Mouse (Mus musculus): ENCODE results near the gene Cdh24.

Cdh24 gene

DNA sequence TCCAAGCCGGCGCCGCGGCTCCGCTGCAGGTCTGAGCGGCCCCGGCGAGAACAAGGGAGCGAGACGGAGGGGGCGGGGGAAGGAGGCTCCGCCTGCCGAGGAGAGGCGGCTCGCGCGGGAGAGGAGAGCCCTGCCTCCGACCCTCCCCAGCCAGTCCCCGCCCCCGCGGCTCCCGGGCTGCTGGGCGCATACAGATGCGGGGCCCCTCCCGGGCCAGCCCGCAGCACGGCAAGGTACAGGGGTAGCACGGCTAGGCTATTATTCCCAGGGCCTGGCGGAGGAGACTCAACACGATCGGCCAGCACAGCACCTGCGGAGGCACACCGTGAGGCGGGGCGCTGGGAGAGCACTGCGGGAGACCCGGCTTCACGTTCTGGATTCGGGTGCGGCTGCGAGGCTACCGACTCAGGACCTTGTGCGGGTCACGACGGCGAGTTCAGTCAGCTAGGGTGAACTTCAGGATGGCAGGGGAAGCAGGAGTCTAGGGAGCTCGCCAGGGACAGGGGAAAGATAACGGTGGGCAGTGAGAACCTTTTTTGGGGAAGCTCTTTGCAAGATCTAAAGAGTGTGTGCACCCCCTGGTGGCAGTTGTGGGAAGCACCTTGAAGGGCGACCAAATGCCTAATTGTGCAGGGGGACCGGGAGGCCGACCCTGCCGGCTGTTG lies at the start of gene Cdh24:
Gene Cdh24 (minus strand): TSS at position 60 of the 665 bp plus-strand sequence.
- peak; percentile 86 for DNase-seq

DNA sequence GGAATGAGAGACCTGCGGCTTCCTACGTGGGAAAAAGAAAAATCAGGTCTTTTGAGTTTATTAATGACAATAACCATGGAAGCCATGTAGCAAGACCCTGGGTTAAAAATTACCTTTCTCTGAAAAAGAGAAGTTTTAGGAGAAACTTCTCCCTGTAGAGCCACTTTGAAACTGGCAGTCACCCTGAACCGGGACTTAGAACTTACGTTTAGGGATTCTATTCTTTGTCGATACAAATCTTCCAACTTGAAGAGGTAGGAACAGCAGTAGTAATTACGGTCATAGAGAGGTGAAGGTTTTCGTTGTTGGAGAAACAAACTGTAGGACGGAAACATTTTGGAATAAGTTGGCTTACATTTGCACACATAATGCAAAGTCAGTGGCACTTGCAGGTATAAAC lies 46.1 kb upstream of the Cdh24 start:
- DNase-seq, result no peak

DNA sequence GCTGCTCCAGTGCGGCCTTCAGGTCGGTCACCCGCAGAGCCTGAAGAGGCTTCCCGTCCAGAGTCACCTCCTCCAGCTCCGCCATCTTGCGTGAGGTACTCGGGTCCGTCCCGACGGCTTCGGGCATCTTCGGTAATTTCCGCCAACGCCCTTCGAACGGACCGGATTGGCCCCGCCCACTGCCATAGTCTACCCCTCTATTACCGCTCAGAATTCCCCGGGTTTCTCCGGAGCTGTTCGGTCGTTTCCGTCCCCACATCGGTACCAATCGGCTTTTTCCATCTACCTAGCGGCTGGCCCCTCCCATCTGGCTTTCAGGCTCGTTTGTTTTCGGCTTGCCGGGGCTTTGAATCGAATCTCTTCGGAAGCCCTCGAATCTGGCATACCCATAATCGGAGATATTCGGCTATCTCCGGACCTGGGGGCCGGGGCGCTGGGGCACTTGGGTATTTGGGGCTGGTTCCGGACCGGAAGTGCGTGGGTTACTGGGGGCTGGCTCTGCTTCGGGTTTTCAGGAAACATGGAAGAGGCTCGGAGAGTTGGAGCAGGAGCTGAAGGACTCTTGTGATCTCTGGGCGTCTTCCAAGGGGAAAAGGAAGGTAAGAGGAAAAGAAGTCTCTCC lies 45.5 kb upstream of the Cdh24 start, which contains the start of gene Acin1:
Gene Acin1 (minus strand): TSS at position 410 of the 622 bp plus-strand sequence.
- DNase-seq, result peak; percentile 100

DNA sequence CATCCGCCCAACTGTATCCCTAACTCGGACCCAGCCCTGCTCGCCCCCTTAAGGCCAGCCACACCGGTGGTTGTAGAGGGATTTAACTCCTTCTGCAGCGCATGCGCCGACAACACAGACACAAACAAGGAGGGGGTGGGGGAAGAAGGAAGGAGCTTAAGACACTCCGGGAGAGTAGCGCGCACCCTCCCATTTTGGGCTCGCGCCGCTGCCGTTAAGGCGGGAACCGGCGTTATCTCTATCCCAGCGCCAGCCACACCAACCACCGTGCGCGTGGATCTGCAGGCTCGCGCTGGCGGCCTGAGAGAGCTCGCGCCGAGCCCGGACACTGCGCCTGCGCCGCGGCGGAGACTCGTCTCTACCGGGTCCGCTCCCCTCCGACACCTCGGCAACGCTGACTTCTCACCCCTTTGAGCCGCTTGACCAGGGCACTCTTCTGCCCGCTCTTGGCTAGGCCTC lies 44.9 kb upstream of the Cdh24 start, which contains the start of gene 1700123O20Rik:
Gene 1700123O20Rik (plus strand): TSS at position 154 of the 459 bp plus-strand sequence.
- DNase-seq, result peak; percentile 83

DNA sequence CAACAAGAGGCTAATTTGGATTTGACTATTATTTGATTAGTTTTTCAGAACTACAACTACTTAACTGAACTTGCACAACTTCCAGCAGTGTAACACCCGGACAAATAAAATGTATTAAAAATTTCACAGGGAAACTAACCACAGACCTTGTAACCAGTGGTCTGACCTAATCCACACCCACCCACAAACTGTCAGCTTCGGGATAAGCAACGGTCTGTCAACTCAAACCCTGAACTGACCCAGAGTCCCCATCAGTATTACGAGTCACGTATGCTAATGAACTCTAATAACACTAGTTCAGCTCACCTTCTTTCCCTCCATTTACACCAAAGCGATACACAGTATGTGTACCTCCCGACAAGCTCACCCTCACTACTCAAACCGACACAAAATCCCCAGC lies 44.3 kb upstream of the Cdh24 start:
- DNase-seq, result no peak

DNA sequence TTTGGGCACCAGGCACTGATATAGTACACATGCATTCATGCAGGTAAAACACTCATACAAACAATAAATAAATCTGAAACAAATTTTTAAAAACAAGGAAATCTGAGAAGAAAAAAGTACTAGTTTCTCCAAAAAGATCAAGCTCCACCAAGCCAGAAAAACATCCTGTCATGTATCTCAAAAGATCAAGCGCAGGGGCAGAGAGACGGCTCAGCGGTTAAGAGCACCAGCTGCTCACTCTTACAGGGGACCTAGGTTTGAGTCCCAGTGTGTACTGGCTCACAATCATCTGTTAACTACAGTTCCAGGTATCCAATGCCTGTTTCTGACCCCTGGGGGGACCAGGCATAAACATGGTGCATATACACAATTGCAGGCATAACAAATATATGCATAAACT lies 41.2 kb upstream of the Cdh24 start:
- DNase-seq, result no peak

DNA sequence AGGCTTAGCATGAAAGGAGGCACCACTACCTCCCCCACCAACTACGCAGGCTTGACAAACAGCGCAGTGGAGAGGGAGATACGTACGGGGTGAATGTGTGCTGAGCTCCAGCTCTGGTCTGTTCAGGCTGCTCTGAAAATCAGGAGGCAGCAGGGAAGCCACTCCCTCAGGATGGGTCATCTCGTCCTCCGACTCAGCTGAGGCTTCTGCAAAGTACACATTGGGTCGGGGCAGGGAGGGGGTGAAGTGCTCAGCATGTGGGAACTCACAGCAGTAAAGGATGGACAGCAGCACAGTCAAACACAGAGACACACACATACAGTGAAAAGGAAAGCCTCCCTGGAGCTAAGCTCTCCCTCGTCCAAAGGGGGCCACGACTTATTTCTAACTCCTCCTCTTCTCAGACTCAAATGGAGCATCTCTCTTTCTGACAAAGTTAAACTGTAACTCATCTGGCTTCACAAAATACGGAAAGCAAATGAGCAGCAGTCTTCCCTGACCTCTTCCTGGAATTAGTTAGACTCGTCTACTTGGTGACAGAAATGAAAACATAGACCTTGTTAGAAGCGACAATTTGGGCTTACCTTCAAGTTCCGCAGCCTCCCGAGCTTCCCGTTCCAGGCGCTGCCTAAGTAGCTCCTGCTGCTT lies 37.6 kb upstream of the Cdh24 start:
- no peak for DNase-seq

DNA sequence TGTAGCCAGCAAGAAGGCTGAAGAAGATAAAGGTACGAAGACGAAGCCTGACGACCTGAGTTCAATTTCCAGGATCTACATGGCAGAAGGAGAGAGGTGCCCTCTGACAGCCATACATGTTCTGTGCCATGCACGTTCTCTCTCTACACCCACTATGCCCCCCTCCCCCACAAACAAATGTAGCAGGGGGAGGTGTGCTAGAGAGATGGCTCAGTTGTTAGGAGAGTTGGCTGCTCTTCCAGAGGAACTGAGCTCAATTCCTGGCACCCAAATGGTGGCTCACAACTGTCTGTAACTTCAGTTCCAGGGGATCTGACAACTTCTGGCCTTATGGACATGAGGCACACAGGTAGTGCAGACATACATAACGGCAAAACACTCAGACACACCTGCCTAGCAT lies 35.1 kb upstream of the Cdh24 start:
- peak; percentile 52 for DNase-seq

DNA sequence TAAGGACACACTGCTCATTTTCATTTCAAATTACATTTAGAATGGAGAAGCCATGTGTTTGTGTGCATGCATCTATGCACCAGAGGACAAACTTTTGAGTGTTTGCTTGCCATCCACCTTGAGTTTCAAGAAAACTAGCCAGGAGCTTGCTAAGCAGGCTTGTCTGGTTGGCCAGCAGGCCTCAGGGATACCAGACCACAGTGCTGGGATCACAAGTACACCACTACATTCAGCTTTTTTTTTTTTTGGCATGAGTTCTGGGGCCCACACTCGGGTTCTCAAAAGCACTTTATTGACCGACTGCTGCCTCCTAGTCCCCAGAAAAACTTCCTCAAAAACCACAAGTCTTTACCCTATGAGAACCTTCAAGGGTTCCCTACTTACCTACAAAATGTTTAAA lies 33.2 kb upstream of the Cdh24 start:
- no peak for DNase-seq

DNA sequence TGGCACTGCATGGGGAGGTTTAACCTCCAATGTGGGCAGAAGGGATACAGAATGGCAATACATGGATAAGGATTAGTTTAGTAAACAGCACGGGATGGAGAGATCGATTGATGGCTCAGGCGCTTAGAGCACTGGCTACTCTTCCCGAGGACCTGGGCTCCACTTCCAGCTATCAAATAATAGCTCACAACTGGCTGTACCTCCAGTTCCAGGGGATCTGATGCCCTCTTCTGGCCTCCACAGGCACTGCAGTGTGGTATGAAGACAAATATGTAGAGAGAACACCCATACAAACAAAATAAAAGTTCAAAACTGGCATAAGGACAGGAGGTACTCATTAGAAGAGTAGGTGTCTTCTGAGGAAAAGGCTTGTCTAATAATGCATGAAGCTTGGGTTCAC lies 28.2 kb upstream of the Cdh24 start:
- DNase-seq, result no peak

DNA sequence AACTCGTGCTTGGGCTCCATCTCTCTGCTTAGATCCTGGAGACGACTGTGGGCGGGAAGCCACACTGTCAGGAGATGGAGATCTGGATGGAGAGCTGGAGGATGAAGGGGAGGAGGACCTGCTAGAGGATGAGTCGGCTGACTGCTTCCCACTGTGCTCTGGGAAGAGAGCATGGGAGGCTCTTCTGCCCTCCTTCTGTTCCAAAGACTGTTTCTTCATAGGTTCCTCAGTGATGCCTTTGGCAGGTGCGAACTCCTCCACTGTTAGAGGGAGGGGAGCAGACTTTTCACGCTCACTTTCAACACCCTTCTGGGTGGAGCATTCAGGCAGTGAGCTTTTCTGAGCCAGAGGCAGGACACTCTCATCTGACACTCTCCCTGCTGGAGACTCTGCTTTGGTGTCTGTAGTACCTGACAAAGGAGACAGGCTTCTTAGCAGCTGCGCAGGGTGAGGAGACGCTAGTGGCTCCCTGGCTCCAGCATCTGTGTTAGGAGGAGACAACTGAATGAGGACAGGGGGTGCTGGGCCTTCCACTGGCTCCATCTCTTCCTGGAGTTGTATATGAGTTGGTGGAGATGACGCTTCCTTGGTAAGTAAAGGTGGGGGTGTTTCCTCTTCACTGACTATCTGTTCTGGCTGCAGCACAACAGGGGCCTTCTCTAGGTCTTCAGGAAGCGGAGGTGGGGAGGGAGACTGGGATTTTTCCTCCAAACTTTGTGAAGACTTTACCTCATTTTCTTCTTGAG lies 23.5 kb upstream of the Cdh24 start:
- peak; percentile 56 for DNase-seq

DNA sequence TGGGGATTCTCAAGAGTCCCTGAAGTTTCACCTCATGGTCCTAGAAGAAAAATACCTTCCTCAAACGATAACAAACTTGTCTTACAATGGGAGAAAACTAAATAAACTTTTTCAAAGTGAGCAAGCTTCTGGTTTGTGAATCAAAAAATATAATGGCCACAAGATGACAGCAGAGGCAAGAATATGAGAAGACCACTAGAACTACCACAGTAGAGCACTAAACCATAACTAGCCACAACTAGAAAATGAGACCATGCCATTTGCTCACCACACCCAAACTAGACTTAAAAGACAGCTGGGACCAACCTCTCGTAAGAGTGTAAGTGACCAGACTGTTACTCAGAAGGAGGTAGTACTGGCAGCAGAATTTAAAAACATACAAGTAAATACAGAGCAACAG lies 18.8 kb upstream of the Cdh24 start:
- DNase-seq, result no peak

DNA sequence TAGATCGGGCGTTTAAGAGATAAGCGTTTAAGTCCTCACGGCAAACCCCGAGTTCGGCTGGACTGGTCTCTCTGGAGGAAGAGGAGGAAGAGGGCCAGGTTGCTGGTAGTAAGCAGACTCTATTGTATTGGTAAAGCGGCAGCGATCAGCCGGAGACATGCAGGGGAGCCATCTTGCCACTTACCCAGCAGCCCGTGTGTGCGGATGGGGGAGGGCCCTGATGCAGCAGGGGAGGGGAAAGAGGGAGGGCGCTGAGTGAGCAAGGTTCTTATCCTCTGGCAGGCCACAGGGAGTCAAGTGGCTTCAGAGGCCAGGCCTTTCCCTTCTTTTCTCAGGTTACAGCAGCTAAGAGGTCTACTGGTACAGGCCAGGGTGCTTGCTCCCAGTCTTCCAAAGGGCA lies 12.3 kb upstream of the Cdh24 start:
- peak; percentile 90 for DNase-seq

DNA sequence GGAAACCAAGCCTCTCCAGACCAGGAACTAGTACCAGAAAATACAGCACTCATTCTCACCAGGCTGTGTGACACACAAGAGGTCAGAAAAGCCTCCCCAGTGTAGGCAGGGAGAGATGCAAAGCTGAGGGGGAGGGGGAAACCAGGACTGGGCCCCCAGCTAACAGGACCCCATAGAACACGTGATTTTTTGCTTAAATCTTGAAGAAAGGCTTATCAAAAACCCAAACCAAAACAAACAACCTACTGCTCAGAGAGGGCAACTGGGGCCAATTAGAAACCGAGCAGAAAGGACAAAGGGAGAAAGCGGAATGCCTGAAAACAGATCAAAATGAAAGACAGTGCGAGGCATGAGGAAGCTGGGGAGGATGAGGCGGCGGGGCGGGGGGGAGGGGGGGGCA lies 11.6 kb upstream of the Cdh24 start:
- no peak for DNase-seq

DNA sequence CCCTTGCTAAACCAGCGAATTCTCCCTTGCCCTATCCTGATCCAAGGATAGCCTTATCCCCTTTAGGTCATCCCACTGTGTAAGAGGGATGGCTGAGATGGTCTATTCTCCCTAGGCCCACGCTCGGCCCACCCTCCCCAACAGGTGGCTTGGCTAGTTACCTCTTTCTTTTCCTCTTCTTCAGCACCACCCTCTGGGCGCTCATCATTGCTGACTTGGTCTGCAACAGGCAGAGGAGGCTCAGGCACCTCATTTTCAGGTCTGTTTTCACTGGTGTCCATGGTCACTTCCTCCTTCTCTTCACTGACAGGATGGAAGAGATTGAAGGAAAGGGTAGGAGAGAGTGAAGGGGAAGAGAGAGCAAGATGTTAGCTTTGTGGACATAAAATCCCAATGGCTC lies 10.4 kb upstream of the Cdh24 start:
- no peak for DNase-seq

DNA sequence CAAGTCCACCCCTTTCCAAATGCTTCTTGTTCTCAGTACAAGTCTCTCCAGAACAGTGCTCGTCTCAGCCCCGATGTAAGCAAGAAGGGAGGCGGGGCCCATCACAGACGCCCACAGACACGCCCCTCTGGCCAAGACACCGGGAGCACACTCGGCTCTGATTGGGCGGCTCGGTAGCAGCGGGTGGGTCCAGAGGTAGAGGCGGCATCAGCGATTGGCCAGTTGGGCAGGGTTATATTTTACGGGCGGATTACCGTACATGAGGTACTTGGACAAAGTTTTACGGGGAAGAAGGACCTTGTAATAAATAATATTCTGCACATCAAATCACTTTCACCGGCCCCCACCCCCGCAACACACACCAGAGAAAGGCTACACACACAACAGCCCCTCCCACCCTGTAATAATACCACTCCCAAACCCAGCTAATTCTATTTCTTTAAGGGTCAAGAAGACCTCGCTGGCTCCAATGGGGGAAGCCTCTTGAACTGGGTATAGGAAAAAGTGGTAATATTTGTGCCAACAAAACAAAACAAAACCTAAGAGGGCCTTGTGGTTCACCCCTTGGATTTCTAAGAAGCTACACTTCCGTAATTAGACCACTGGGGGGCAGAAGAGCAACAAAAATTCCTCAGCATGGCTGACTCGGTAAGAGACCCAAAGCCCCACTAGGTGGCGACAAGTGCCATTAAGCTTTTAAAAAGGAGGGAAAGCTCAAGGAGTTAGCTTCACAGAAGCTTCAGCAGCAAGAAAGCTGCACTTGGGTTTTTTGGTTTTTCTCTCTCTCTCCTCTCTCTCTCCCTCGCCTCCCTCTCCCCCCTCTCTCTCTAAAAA lies 9.7 kb upstream of the Cdh24 start:
- peak; percentile 77 for DNase-seq

DNA sequence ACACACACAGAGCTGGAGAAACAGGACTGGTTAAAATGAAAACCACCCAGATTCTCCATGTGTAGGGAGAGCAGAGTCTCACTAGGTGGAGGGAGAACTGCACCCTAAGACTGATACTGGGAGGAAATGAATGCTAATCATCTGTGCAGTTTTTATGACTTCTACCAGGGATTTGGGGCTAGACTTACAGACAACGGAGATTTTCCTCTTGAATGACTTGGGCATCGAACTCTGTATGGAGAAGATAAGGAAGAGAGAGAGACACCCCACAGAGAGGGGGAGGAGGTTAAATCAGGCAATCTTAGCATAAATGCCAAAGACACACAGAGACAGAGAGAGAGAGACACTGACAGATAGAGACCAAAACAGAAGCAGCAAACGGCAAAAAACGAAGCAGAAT lies 6.7 kb upstream of the Cdh24 start:
- no peak for DNase-seq

DNA sequence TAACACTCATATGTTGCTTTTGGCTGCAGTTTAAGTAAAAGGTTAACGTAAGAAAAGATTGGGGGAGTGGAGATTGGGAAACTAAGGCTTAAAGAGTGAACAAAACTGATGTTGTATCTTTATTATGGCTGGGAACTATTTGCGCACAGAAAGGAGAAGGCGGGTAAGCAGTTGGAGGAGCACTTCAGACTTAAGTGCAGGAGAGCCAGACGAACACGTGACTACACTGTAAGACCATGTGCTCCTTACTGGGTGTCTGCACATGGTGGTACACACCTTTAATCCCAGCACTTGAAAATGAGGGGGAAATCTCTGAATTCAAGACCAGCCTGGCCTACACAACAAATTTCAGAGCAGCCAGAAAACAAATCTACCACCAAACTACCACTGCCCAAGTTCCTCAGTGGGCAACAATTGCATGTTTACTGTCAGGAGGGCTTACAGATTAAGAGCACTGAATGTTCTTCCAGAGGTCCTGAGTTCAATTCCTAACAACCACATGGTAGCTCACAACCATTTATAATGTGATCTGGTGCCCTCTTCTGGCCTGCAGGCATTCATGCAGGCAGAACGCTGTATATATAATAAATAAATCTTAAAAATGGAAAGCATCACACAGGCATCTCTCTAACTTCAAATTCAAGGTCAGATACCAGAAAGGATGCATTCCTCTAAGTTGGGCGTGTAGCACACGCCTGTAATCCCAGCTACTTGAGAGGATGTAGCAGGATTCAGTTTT lies 5.9 kb upstream of the Cdh24 start:
- DNase-seq, result no peak

DNA sequence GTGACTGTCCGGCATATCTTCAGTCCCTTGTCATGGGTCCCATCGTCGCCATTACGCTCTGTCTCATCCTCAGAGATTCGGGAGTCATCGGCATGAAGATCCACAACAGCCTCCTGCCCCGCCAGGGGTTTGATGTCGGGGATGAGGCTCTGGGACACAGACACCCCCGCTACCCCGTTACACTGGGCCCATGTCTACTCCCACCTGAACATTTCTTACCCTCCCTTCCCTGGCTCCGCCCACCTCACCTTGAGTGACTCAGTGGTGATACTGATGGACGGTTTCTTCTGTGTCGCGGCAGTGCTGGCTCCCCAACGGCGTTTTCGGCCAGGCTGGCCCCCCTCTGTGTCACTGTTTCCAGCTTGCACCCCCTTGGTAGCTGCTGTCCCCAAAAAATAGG lies 5.3 kb upstream of the Cdh24 start:
- DNase-seq, result no peak

DNA sequence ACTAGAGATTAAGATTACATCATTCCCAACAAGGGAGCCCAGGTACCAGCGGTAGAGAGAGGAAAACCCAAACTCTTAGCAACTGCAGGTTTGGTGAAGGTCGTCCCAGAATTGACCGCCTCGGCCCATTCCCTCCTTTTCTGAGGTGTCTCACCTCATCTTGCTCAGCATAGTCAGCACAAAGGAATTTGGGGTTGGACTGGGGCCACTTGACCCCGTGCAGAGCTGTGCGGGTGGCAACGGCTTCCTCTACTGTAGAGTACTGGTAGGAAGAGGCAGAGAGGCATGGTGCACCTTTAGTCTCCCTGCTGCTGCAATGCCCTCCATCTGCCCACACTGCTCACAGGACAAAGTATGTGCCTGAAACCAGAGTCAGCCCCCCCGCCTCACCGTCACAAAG lies 3.1 kb upstream of the Cdh24 start:
- no peak for DNase-seq

DNA sequence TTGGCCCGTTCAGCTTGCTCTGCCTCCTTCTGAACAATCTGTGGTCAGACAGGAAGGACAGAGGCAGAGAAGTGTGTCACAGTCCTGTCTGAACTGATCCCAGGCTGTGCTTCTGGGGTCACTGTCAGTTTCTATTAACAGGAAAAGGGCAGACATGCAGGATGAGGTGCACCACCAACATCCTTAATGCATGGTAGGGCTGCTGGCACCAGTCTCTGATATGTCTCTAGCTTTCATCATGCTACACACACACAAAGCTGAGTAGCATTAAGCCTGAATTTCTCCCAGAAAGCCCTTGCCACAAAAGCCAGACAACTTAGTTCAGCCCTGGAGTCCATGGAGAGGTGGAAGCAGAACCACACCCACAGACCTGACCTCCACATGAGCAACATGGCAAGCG lies 1.8 kb upstream of the Cdh24 start:
- no peak for DNase-seq
